Mouse (Mus musculus) liver, adult 2 months (tissue): Measurements from ENCODE around the gene Vamp4.

ENCODE experiments used
- CTCF ChIP-seq: fragments of 200-500 bp; IDR thresholded peaks from 2 replicates; pipeline ENCODE4 v1.5.1; 2011; ENCODE audit warnings: low read depth, low read length, control low read depth
- POLR2A ChIP-seq: fragments of 200-500 bp; IDR thresholded peaks from 2 replicates; pipeline ENCODE4 v1.6.1; 2011; ENCODE audit warnings: low read length, control low read depth; ENCODE audit not compliant: insufficient read depth; ENCODE audit errors: extremely low read depth

- TF ChIP-seq CTCF (no peak), POLR2A (no peak)
Observed at GRCm38 (mm10) chr1:162601288-162601687, 31.0 kb downstream of the Vamp4 start.
